Mouse (Mus musculus) hindbrain, embryonic 12.5 days (tissue): ENCODE measurements around the gene Aup1. TPM values are rescaled to one million over a fixed set of nuclear protein-coding genes. Genes with fewer than 3 reads are reported as not detected.
A peak's percentile ranks its signal among the peaks of the same experiment; 100 is the strongest.

Experiments
- ATAC-seq: fragments of 200-750 bp; cut with Nextera tagmentation; 2 replicates; pipeline ENCODE4 v1.8.0; 2017; ENCODE audit warnings: moderate TSS enrichment; ENCODE audit not compliant: low FRiP score
- H3K27ac ChIP-seq: fragments of 300-500 bp; sonication (generic); 2 replicates; pipeline ENCODE4 v1.5.1; 2016; ENCODE audit warnings: mild to moderate bottlenecking
- H3K27me3 ChIP-seq: fragments of 300-500 bp; sonication (generic); 2 replicates; pipeline ENCODE4 v1.6.1; 2016; ENCODE audit warnings: mild to moderate bottlenecking
- H3K36me3 ChIP-seq: fragments of 300-500 bp; sonication (generic); 2 replicates; pipeline ENCODE4 v1.6.1; 2016; ENCODE audit warnings: mild to moderate bottlenecking
- H3K4me1 ChIP-seq: fragments of 300-500 bp; sonication (generic); 2 replicates; pipeline ENCODE4 v1.6.1; 2016
- H3K4me2 ChIP-seq: fragments of 300-500 bp; sonication (generic); replicated peaks from 2 replicates; pipeline ENCODE4 v1.6.1; 2016; ENCODE audit warnings: mild to moderate bottlenecking
- H3K4me3 ChIP-seq: fragments of 300-500 bp; sonication (generic); 2 replicates; pipeline ENCODE4 v1.5.1; 2016; ENCODE audit warnings: mild to moderate bottlenecking
- H3K9ac ChIP-seq: fragments of 300-500 bp; sonication (generic); 2 replicates; pipeline ENCODE4 v1.6.1; 2016; ENCODE audit warnings: mild to moderate bottlenecking, moderate library complexity
- H3K9me3 ChIP-seq: fragments of 300-500 bp; sonication (generic); replicated peaks from 2 replicates; pipeline ENCODE4 v1.6.1; 2016; ENCODE audit warnings: mild to moderate bottlenecking
- WGBS: fragments of 180-500 bp; shearing (Covaris S2); methylation state at CpG from one replicate; pipeline ENCODE4 v1.1.7; 2016; 5-methylcytosine and 5-hydroxymethylcytosine counted together
- polyA plus RNA-seq: library from polyadenylated mRNA; unstranded; fragments of >200 nt; fragmentation: Nextera tagmentation; extraction: Ambion mirVana; gene quantifications from 2 replicates; pipeline ENCODE4 v1.2.1, GENCODE M21; 2016

Aup1 gene
- polyA plus RNA-seq, 1 experiment from 2014 or later: 158 TPM

- H3K4me1 ChIP-seq: peaks cover 31% of the 10 kb centered on the region
Measured at GRCm38 (mm10) chr6:83033249-83034185, 20.8 kb upstream of the Aup1 start, which contains the start of the genes Dok1 and Loxl3. TSS of gene Dok1 (minus strand) at chr6:83033471. TSS of gene Loxl3 (plus strand) at chr6:83034173.

GRCm38 (mm10) chr6:83034463-83035055, 19.8 kb upstream of the Aup1 start:
- no peak for ATAC-seq
- H3K36me3 ChIP-seq: no peaks in the 10 kb centered on the region
- peaks cover 59% of the 10 kb centered on the region for H3K27me3 ChIP-seq
- no peaks in the 10 kb centered on the region for H3K9me3 ChIP-seq
- peaks cover 34% of the 10 kb centered on the region for H3K4me1 ChIP-seq
- peak overlapping the region; percentile 72 for H3K27ac ChIP-seq
- peak overlapping the region; percentile 78 for H3K4me2 ChIP-seq
- peak overlapping the region; percentile 58; the same call in 1 of the 2 replicates for H3K9ac ChIP-seq
- WGBS: 13% methylated on average over 5 of the region's 5 CpGs
- peak overlapping the region; percentile 49 for H3K4me3 ChIP-seq

More at GRCm38 (mm10) chr6:83033249-83034185, 20.8 kb upstream of the Aup1 start, which contains the start of the genes Dok1 and Loxl3:
- H3K36me3 ChIP-seq: no peaks in the 10 kb centered on the region
- H3K27me3 ChIP-seq: peaks cover 66% of the 10 kb centered on the region
- ATAC-seq: peak; percentile 74
- H3K27ac ChIP-seq: peak within 1 kb of the TSS; percentile 72
- peak within 1 kb of the TSS; percentile 58 for H3K9ac ChIP-seq
- H3K4me2 ChIP-seq: peak within 1 kb of the TSS; percentile 78
- peak within 1 kb of the TSS; percentile 49 for H3K4me3 ChIP-seq
- under 1% methylated on average over 51 of the region's 51 CpGs for WGBS
- H3K9me3 ChIP-seq: no peaks in the 10 kb centered on the region

- Histone ChIP-seq H3K36me3 (no peaks in the 10 kb centered on the region), H3K9ac (no peak overlapping the region), H3K27ac (no peak overlapping the region), H3K4me3 (no peak overlapping the region), H3K9me3 (no peaks in the 10 kb centered on the region), H3K4me2 (no peak overlapping the region), H3K4me1 (peaks cover 28% of the 10 kb centered on the region), H3K27me3 (peaks cover 33% of the 10 kb centered on the region)
- 77% methylated on average over 8 of the region's 8 CpGs for WGBS
- ATAC-seq: no peak
Measured at GRCm38 (mm10) chr6:83037188-83037587, 17.1 kb upstream of the Aup1 start.

GRCm38 (mm10) chr6:83038496-83039012, 15.8 kb upstream of the Aup1 start:
- Histone ChIP-seq H3K27ac (no peak overlapping the region), H3K36me3 (no peaks in the 10 kb centered on the region), H3K4me3 (peak overlapping the region; percentile 31), H3K27me3 (peaks cover 21% of the 10 kb centered on the region), H3K9ac (peak overlapping the region; percentile 23; the same call in 1 of the 2 replicates), H3K9me3 (no peaks in the 10 kb centered on the region), H3K4me2 (peak overlapping the region; percentile 58), H3K4me1 (peaks cover 15% of the 10 kb centered on the region)
- ATAC-seq: peak; percentile 55
- 10% methylated on average over 24 of the region's 24 CpGs for WGBS

GRCm38 (mm10) chr6:83040601-83041000, 13.7 kb upstream of the Aup1 start:
- peaks cover 7% of the 10 kb centered on the region; the same call in 1 of the 2 replicates for H3K4me1 ChIP-seq
- H3K9ac ChIP-seq: no peak overlapping the region
- WGBS: 79% methylated on average over 5 of the region's 5 CpGs
- no peak overlapping the region for H3K4me3 ChIP-seq
- ATAC-seq: no peak
- H3K4me2 ChIP-seq: no peak overlapping the region
- H3K36me3 ChIP-seq: no peaks in the 10 kb centered on the region
- H3K27ac ChIP-seq: no peak overlapping the region
- H3K27me3 ChIP-seq: peaks cover 5% of the 10 kb centered on the region; the same call in 1 of the 2 replicates
- no peaks in the 10 kb centered on the region for H3K9me3 ChIP-seq

- H3K4me2 ChIP-seq: no peak overlapping the region
- no peaks in the 10 kb centered on the region for H3K27me3 ChIP-seq
- no peak overlapping the region for H3K9ac ChIP-seq
- H3K27ac ChIP-seq: no peak overlapping the region
- no peak for ATAC-seq
- H3K4me3 ChIP-seq: no peak overlapping the region
- H3K9me3 ChIP-seq: no peaks in the 10 kb centered on the region
- WGBS: 65% methylated on average over 6 of the region's 6 CpGs
- peaks cover 3% of the 10 kb centered on the region; the same call in 1 of the 2 replicates for H3K4me1 ChIP-seq
- no peaks in the 10 kb centered on the region for H3K36me3 ChIP-seq
Measured at GRCm38 (mm10) chr6:83043561-83043960, 10.8 kb upstream of the Aup1 start.

GRCm38 (mm10) chr6:83043993-83044392, 10.3 kb upstream of the Aup1 start:
- Histone ChIP-seq H3K27ac (no peak overlapping the region), H3K27me3 (no peaks in the 10 kb centered on the region), H3K36me3 (no peaks in the 10 kb centered on the region), H3K4me3 (no peak overlapping the region), H3K4me2 (no peak overlapping the region), H3K9me3 (no peaks in the 10 kb centered on the region), H3K9ac (no peak overlapping the region), H3K4me1 (no peaks in the 10 kb centered on the region)
- WGBS: 88% methylated on average over 5 of the region's 5 CpGs
- no peak for ATAC-seq

GRCm38 (mm10) chr6:83044742-83045141, 9.6 kb upstream of the Aup1 start:
- Histone ChIP-seq H3K27ac (no peak overlapping the region), H3K4me3 (no peak overlapping the region), H3K9ac (no peak overlapping the region), H3K36me3 (no peaks in the 10 kb centered on the region), H3K4me2 (no peak overlapping the region), H3K9me3 (no peaks in the 10 kb centered on the region), H3K4me1 (no peaks in the 10 kb centered on the region), H3K27me3 (no peaks in the 10 kb centered on the region)
- 70% methylated on average over 9 of the region's 9 CpGs for WGBS
- ATAC-seq: no peak

- Histone ChIP-seq H3K4me2 (no peak overlapping the region), H3K4me3 (no peak overlapping the region), H3K36me3 (peaks cover 16% of the 10 kb centered on the region), H3K9ac (no peak overlapping the region), H3K9me3 (no peaks in the 10 kb centered on the region), H3K27ac (no peak overlapping the region), H3K4me1 (peaks cover 16% of the 10 kb centered on the region), H3K27me3 (no peaks in the 10 kb centered on the region)
- no peak for ATAC-seq
- WGBS: 77% methylated on average over 10 of the region's 10 CpGs
Measured at GRCm38 (mm10) chr6:83049367-83049766, 5.0 kb upstream of the Aup1 start.

- H3K4me3 ChIP-seq: peak overlapping the region; percentile 98
- peak overlapping the region; percentile 72 for H3K4me2 ChIP-seq
- peaks cover 28% of the 10 kb centered on the region for H3K36me3 ChIP-seq
- 3% methylated on average over 26 of the region's 26 CpGs for WGBS
- no peaks in the 10 kb centered on the region for H3K27me3 ChIP-seq
- H3K27ac ChIP-seq: peak overlapping the region; percentile 88
- H3K4me1 ChIP-seq: peaks cover 28% of the 10 kb centered on the region
- H3K9ac ChIP-seq: peak overlapping the region; percentile 88
- ATAC-seq: peak; percentile 15
- no peaks in the 10 kb centered on the region for H3K9me3 ChIP-seq
Measured at GRCm38 (mm10) chr6:83053136-83053960, 973 bp upstream of the Aup1 start.

GRCm38 (mm10) chr6:83054871-83055431, 630 bp downstream of the Aup1 start, which contains the start of gene Htra2:
TSS of gene Htra2 (minus strand) at chr6:83055273.
- no peaks in the 10 kb centered on the region for H3K27me3 ChIP-seq
- peaks cover 28% of the 10 kb centered on the region for H3K4me1 ChIP-seq
- no peaks in the 10 kb centered on the region for H3K9me3 ChIP-seq
- peaks cover 28% of the 10 kb centered on the region for H3K36me3 ChIP-seq
- H3K4me2 ChIP-seq: peak within 1 kb of the TSS; percentile 72
- ATAC-seq: peak; percentile 2; the same call in 1 of the 2 replicates
- under 1% methylated on average over 50 of the region's 50 CpGs for WGBS
- H3K9ac ChIP-seq: peak within 1 kb of the TSS; percentile 88
- peak within 1 kb of the TSS; percentile 88 for H3K27ac ChIP-seq
- peak within 1 kb of the TSS; percentile 98 for H3K4me3 ChIP-seq
